Mouse (Mus musculus): ENCODE data around the gene Det1.

DNA sequence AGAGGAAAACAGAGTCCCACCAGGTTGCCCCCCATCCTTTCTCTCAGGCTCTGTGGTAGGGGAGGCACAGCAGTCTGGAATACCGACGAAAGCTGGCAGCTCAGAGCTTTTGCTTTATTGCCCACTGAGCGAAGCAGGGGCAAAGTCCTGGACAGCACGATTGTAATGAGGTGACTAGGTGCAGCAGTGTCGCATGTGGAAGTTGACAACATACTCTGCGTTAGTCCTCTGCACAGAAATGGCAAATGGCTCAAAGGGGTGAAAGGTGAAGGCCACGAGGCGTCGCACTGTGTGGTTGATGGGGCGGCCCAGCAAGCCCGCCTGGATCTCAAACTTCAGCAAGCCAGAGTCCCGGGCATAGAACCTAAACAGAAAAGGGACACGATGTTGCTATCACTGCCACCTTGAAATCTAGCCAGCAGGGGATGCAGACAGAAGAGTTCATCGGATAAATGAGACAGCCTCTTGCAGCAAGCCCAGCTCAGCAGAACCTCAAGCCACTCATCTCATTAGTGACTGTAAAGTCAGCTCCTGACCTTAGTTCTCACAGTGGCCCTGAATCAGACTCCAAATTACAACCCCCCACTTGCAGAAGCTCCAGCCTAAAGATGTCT is 19.2 kb downstream of the Det1 start:
- TF ChIP-seq EP300 (IDR thresholded peaks at IDR 0.05; ENCODE audit: low read depth in 1 of 2, low read length in 2 of 2) (no peak), SIN3A (IDR thresholded peaks at IDR 0.05; ENCODE audit: low read length) (no peak), MAX (IDR thresholded peaks at IDR 0.05; ENCODE audit: low read length) (no peak), POLR2A (IDR thresholded peaks at IDR 0.05; ENCODE audit: control insufficient read depth in 1 of 2, insufficient read depth in 1 of 2, low read depth in 1 of 2, low read length in 2 of 2, poor library complexity in 1 of 2) (no peak), CTCF (IDR thresholded peaks at IDR 0.05 in 2 of 3, conservative IDR thresholded peaks at IDR 0.05 in 1 of 3; ENCODE audit: control insufficient read depth in 1 of 3, insufficient read depth in 1 of 3, low read depth in 2 of 3, low read length in 3 of 3, poor library complexity in 1 of 3, severe bottlenecking in 1 of 3) (no peak)

Data from MEL (cell line).